Mouse (Mus musculus): ENCODE measurements around the gene Ubfd1.

GRCm38 (mm10) chr7:122044106-122044505, 22.9 kb upstream of the Ubfd1 start:
- TF ChIP-seq CTCF (IDR thresholded peaks at IDR 0.05; ENCODE audit: insufficient read depth, low read depth, low read length) (no peak), POLR2A (IDR thresholded peaks at IDR 0.05; ENCODE audit: insufficient read depth, low read depth, low read length) (no peak)
